Mouse (Mus musculus): ENCODE measurements around the gene Eif4e3. TPM values are rescaled to one million over a fixed set of nuclear protein-coding genes. Genes with fewer than 3 reads are reported as not detected.

Eif4e3 gene
- polyA plus RNA-seq, 1 experiment from 2014 or later = 26.1 TPM

- Histone ChIP-seq H3K36me3 (ENCODE audit: control insufficient read depth, insufficient read depth, low read length) (no peaks in the 10 kb centered on the region), H3K4me2 (ENCODE audit: low read depth, low read length) (no peak overlapping the region), H3K4me1 (replicated peaks; ENCODE audit: control insufficient read depth, insufficient read depth, low read length) (peaks cover 18% of the 10 kb centered on the region), H3K9me3 (ENCODE audit: control insufficient read depth, low read length) (no peaks in the 10 kb centered on the region), H3K27me3 (ENCODE audit: control insufficient read depth, insufficient read depth, low read depth, low read length) (no peaks in the 10 kb centered on the region), H3K9ac (ENCODE audit: low read length) (no peak overlapping the region), H3K27ac (ENCODE audit: low read length) (no peak overlapping the region), H3K4me3 (ENCODE audit: low read length) (no peak overlapping the region)
- WGBS = 49% methylated on average over 5 of the region's 5 CpGs
- no peak for ATAC-seq (ENCODE audit: low read depth)
Measured at GRCm38 (mm10) chr6:99669481-99670325, 3.1 kb upstream of the Eif4e3 start.

- ATAC-seq (ENCODE audit: low read depth) = peak; percentile 34; the same call in 1 of the 2 replicates
- H3K9ac ChIP-seq (ENCODE audit: low read length) = peak overlapping the region; percentile 25
Measured at GRCm38 (mm10) chr6:99667290-99667689, 719 bp upstream of the Eif4e3 start.

GRCm38 (mm10) chr6:99665457-99666317 lies 884 bp downstream of the Eif4e3 start:
- peaks cover 23% of the 10 kb centered on the region for H3K4me1 ChIP-seq (replicated peaks; ENCODE audit: control insufficient read depth, insufficient read depth, low read length)
- H3K4me3 ChIP-seq (ENCODE audit: low read length) = peak overlapping the region; percentile 85
- no peaks in the 10 kb centered on the region for H3K27me3 ChIP-seq (ENCODE audit: control insufficient read depth, insufficient read depth, low read depth, low read length)
- peak overlapping the region; percentile 89 for H3K4me2 ChIP-seq (ENCODE audit: low read depth, low read length)
- H3K27ac ChIP-seq (ENCODE audit: low read length) = peak overlapping the region; percentile 63
- no peaks in the 10 kb centered on the region for H3K9me3 ChIP-seq (ENCODE audit: control insufficient read depth, low read length)
- H3K36me3 ChIP-seq (ENCODE audit: control insufficient read depth, insufficient read depth, low read length) = 0 out of 2 replicates have a peak, but pooled peaks cover 2% of the 10 kb centered on the region
- ATAC-seq (ENCODE audit: low read depth) = no peak
- WGBS = 18% methylated on average over 16 of the region's 16 CpGs
- H3K9ac ChIP-seq (ENCODE audit: low read length) = peak overlapping the region; percentile 84

More at GRCm38 (mm10) chr6:99667290-99667689, 719 bp upstream of the Eif4e3 start:
- no peaks in the 10 kb centered on the region for H3K9me3 ChIP-seq (ENCODE audit: control insufficient read depth, low read length)
- H3K27ac ChIP-seq (ENCODE audit: low read length) = peak overlapping the region; percentile 56; the same call in 1 of the 2 replicates
- WGBS = 25% methylated on average over 8 of the region's 8 CpGs
- H3K4me1 ChIP-seq (replicated peaks; ENCODE audit: control insufficient read depth, insufficient read depth, low read length) = peaks cover 20% of the 10 kb centered on the region
- H3K36me3 ChIP-seq (ENCODE audit: control insufficient read depth, insufficient read depth, low read length) = no peaks in the 10 kb centered on the region
- H3K4me2 ChIP-seq (ENCODE audit: low read depth, low read length) = peak overlapping the region; percentile 89
- peak overlapping the region; percentile 85 for H3K4me3 ChIP-seq (ENCODE audit: low read length)
- H3K27me3 ChIP-seq (ENCODE audit: control insufficient read depth, insufficient read depth, low read depth, low read length) = no peaks in the 10 kb centered on the region

GRCm38 (mm10) chr6:99663232-99663631 lies 3.3 kb downstream of the Eif4e3 start:
- Histone ChIP-seq H3K27me3 (ENCODE audit: control insufficient read depth, insufficient read depth, low read depth, low read length) (no peaks in the 10 kb centered on the region), H3K4me3 (ENCODE audit: low read length) (no peak overlapping the region), H3K4me1 (replicated peaks; ENCODE audit: control insufficient read depth, insufficient read depth, low read length) (peaks cover 28% of the 10 kb centered on the region), H3K27ac (ENCODE audit: low read length) (no peak overlapping the region), H3K9me3 (ENCODE audit: control insufficient read depth, low read length) (no peaks in the 10 kb centered on the region), H3K9ac (ENCODE audit: low read length) (no peak overlapping the region), H3K4me2 (ENCODE audit: low read depth, low read length) (no peak overlapping the region), H3K36me3 (ENCODE audit: control insufficient read depth, insufficient read depth, low read length) (0 out of 2 replicates have a peak, but pooled peaks cover 2% of the 10 kb centered on the region)
- no peak for ATAC-seq (ENCODE audit: low read depth)
- WGBS = 69% methylated on average over 8 of the region's 8 CpGs

GRCm38 (mm10) chr6:99660443-99660842 lies 6.1 kb downstream of the Eif4e3 start:
- no peaks in the 10 kb centered on the region for H3K9me3 ChIP-seq (ENCODE audit: control insufficient read depth, low read length)
- no peak overlapping the region for H3K9ac ChIP-seq (ENCODE audit: low read length)
- 25% methylated on average over 3 of the region's 3 CpGs for WGBS
- no peak overlapping the region for H3K4me2 ChIP-seq (ENCODE audit: low read depth, low read length)
- no peak overlapping the region for H3K4me3 ChIP-seq (ENCODE audit: low read length)
- H3K27me3 ChIP-seq (ENCODE audit: control insufficient read depth, insufficient read depth, low read depth, low read length) = no peaks in the 10 kb centered on the region
- H3K27ac ChIP-seq (ENCODE audit: low read length) = peak overlapping the region; percentile 70
- 0 out of 2 replicates have a peak, but pooled peaks cover 2% of the 10 kb centered on the region for H3K36me3 ChIP-seq (ENCODE audit: control insufficient read depth, insufficient read depth, low read length)
- H3K4me1 ChIP-seq (replicated peaks; ENCODE audit: control insufficient read depth, insufficient read depth, low read length) = peaks cover 20% of the 10 kb centered on the region
- peak; percentile 70 for ATAC-seq (ENCODE audit: low read depth)

- WGBS = 70% methylated on average over 10 of the region's 10 CpGs
- Histone ChIP-seq H3K4me3 (ENCODE audit: low read length) (no peak overlapping the region), H3K27ac (ENCODE audit: low read length) (no peak overlapping the region), H3K4me2 (ENCODE audit: low read depth, low read length) (no peak overlapping the region), H3K9ac (ENCODE audit: low read length) (no peak overlapping the region), H3K9me3 (ENCODE audit: control insufficient read depth, low read length) (no peaks in the 10 kb centered on the region), H3K27me3 (ENCODE audit: control insufficient read depth, insufficient read depth, low read depth, low read length) (no peaks in the 10 kb centered on the region), H3K4me1 (replicated peaks; ENCODE audit: control insufficient read depth, insufficient read depth, low read length) (peaks cover 14% of the 10 kb centered on the region), H3K36me3 (ENCODE audit: control insufficient read depth, insufficient read depth, low read length) (0 out of 2 replicates have a peak, but pooled peaks cover 2% of the 10 kb centered on the region)
- ATAC-seq (ENCODE audit: low read depth) = no peak
Measured at GRCm38 (mm10) chr6:99658586-99658985, 8.0 kb downstream of the Eif4e3 start.

GRCm38 (mm10) chr6:99656088-99656487 lies 10.5 kb downstream of the Eif4e3 start:
- 67% methylated on average over 2 of the region's 2 CpGs for WGBS
- H3K4me1 ChIP-seq (replicated peaks; ENCODE audit: control insufficient read depth, insufficient read depth, low read length) = peaks cover 14% of the 10 kb centered on the region
- H3K27me3 ChIP-seq (ENCODE audit: control insufficient read depth, insufficient read depth, low read depth, low read length) = no peaks in the 10 kb centered on the region
- H3K36me3 ChIP-seq (ENCODE audit: control insufficient read depth, insufficient read depth, low read length) = no peaks in the 10 kb centered on the region
- no peak overlapping the region for H3K9ac ChIP-seq (ENCODE audit: low read length)
- no peak for ATAC-seq (ENCODE audit: low read depth)
- no peak overlapping the region for H3K27ac ChIP-seq (ENCODE audit: low read length)
- no peak overlapping the region for H3K4me2 ChIP-seq (ENCODE audit: low read depth, low read length)
- H3K4me3 ChIP-seq (ENCODE audit: low read length) = no peak overlapping the region
- H3K9me3 ChIP-seq (ENCODE audit: control insufficient read depth, low read length) = no peaks in the 10 kb centered on the region

GRCm38 (mm10) chr6:99655488-99655887 lies 11.1 kb downstream of the Eif4e3 start:
- H3K36me3 ChIP-seq (ENCODE audit: control insufficient read depth, insufficient read depth, low read length) = no peaks in the 10 kb centered on the region
- peaks cover 8% of the 10 kb centered on the region for H3K4me1 ChIP-seq (replicated peaks; ENCODE audit: control insufficient read depth, insufficient read depth, low read length)
- 43% methylated on average over 7 of the region's 7 CpGs for WGBS
- no peak overlapping the region for H3K4me2 ChIP-seq (ENCODE audit: low read depth, low read length)
- no peak overlapping the region for H3K27ac ChIP-seq (ENCODE audit: low read length)
- H3K4me3 ChIP-seq (ENCODE audit: low read length) = no peak overlapping the region
- ATAC-seq (ENCODE audit: low read depth) = no peak
- no peaks in the 10 kb centered on the region for H3K9me3 ChIP-seq (ENCODE audit: control insufficient read depth, low read length)
- H3K27me3 ChIP-seq (ENCODE audit: control insufficient read depth, insufficient read depth, low read depth, low read length) = no peaks in the 10 kb centered on the region
- no peak overlapping the region for H3K9ac ChIP-seq (ENCODE audit: low read length)

- 31% methylated on average over 5 of the region's 5 CpGs for WGBS
- Histone ChIP-seq H3K4me3 (ENCODE audit: low read length) (no peak overlapping the region), H3K4me2 (ENCODE audit: low read depth, low read length) (no peak overlapping the region), H3K9me3 (ENCODE audit: control insufficient read depth, low read length) (no peaks in the 10 kb centered on the region), H3K4me1 (replicated peaks; ENCODE audit: control insufficient read depth, insufficient read depth, low read length) (peaks cover 4% of the 10 kb centered on the region), H3K27ac (ENCODE audit: low read length) (no peak overlapping the region), H3K27me3 (ENCODE audit: control insufficient read depth, insufficient read depth, low read depth, low read length) (no peaks in the 10 kb centered on the region), H3K36me3 (ENCODE audit: control insufficient read depth, insufficient read depth, low read length) (no peaks in the 10 kb centered on the region), H3K9ac (ENCODE audit: low read length) (no peak overlapping the region)
- 0 out of 2 replicates have a peak, but pooled peaks have one; percentile 26 for ATAC-seq (ENCODE audit: low read depth)
Measured at GRCm38 (mm10) chr6:99654343-99654742, 12.2 kb downstream of the Eif4e3 start.
